Mouse (Mus musculus) spleen, postnatal 36 days (tissue): ENCODE measurements around the gene Anapc7.
"Not testable (repeated sequence)": the region's sequence is repeated elsewhere in the genome, so short reads cannot be mapped to it uniquely, and the experiment has no call there.

Experiments used
- DNase-seq, 2 experiments: peaks; one replicate each; pipeline ENCODE4 v3.0.0; 2022; ENCODE audit warnings: low spot score in 2 of 2, mixed read lengths in 1 of 2

Anapc7 gene

DNA sequence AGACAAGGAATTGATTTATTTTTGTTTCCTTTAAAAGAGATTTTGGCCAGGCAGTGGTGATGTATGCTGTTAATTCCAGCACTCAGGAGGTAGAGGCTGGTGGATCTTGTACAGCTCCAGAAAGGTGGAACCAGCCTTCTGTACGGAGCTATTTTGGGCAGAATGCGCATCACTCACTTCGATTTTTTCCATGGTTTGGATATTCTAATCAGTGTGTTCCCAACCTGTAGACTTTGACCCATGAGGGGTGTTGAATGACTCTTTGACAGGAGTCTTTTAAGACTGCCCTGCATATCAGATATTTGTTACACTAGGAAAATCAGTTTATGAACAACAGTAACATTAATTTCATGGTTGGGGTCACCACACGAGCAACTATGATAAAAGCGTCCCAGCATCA is 29.8 kb downstream of the Anapc7 start:
- DNase-seq, result no peak

DNA sequence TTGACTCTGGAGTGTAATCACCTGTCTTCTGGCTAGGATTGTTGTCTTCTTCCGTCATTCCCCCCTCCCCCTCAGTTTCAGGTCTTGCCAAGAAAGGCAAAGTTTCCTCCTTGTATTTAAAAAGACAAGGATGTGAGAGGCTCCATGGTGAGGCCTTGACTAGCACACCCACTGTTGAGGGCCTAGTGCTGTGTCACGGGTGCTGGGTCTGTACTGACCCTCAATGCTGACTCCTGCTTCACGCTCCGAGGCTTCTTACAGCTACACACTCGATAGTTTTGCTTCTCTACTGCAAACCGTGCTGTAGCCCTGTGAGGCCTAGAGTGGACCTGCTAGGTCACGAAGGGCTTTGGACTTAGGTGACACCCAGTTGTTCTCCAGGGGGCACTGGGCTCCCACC is 30.7 kb downstream of the Anapc7 start:
- no peak for DNase-seq

DNA sequence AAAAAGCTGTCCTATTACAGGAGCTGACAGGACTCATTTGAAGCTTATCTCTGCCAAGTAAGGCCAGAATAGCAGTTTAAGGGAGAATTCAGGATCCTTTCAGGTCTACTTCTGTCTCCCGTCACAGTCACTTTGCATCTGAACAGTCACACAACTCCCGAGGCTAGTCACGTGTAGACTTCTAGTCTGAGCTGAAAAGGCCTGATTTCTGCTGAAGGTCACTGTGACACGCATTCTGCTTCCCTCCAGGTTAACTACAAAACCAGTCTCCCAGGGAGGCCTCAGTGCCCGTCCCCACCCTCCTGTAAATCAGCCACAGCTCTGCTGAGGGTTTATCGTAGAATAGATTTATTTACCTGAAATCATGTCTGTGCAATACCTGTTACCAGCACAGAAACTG is 31.7 kb downstream of the Anapc7 start:
- DNase-seq, result no peak

DNA sequence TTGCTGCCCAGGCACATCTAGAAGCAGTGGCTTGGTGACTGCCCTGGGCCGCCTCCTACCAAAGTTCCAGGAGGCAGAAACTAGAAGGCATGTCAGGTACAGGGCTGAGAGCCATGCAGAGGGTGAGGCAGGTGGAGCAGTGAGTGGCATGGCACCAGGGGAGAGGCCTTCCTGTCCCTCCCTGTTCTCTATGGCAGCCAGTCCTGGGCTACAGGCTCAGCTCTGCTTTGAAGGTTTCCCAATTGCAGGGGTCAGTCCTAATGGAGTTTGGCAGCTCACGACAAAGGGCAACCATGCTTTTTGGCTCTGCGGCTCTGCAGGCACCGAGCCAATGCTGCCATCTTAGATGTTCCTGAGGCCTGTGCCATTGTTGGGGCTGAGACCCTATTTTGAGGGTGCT is 32.9 kb downstream of the Anapc7 start:
- no peak for DNase-seq

DNA sequence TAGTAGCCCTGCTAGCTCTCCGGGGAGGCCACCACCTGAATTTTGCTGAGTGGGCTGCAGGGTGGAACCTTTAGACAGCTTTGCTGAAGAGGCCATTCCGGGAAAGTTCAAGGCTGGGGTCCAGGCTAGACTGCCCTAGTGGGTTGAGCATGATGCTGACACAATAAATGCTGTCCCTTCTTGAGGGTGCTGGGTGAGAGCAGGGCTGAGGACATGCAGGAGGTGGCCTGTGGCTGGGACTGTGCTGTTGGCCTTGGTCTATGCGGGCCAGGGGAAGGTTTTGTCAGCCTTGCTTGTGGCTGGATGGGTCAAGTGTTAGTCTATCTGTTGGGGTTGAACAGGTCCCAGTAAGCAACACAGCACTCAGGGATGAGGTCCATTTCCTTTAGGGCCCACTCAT is 33.4 kb downstream of the Anapc7 start:
- DNase-seq, result no peak

DNA sequence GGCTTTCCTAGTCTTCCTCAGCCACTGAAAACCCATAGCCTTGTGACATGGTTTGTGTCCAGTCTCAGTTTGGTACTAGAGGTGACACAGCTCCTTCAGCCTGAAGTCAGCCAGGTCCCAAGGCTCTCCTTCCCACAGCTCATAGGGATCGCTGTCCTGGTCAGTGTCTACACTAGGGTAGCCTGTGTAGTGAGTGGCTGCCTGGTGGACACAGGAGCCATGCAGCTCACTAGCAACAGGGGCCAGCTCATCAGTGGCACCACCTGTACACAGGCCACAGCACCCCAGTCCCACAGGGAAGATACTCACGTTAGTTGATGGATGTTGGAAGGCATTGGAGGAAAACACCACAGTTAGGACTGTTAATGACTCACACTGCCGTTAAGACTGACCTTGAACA is 34.1 kb downstream of the Anapc7 start:
- no peak for DNase-seq

DNA sequence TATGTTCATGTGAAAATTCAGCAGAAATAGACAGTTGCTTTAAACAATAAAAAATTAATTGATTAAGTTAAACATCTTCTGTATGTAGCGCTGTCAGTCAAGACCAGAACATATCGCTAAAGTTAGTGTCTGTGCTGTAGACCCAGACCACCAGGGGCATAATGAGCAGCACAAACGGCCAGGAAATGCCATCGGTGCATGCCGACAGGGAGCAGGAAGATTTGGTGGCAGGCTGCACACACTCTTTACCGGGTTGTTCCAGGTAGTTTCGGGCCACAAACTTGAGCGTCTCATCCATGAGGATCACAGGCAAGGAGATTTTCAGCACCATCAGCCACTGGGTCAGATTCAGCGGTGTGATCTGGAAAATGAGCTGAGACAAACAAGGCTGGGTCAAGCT is 35.6 kb downstream of the Anapc7 start:
- DNase-seq, result not testable (repeated sequence)

DNA sequence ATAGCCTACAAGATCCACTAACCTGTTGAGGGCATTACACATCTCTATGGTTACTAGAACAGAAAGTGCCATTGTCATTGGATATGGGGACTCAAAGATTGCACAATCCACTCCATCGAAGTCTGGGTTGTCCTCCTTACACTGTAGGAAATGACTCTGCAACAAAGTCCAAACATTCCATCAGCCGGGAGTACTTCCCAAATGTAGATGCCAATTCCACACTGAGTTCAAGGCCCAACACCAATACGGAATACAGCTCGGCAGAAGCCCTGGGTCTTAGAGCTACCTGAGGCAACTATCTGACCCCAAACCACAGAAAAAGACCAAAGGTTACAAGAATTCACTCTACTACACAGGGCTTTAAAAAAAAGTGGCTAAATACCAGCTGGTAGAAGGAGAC is 36.6 kb downstream of the Anapc7 start:
- no peak for DNase-seq

DNA sequence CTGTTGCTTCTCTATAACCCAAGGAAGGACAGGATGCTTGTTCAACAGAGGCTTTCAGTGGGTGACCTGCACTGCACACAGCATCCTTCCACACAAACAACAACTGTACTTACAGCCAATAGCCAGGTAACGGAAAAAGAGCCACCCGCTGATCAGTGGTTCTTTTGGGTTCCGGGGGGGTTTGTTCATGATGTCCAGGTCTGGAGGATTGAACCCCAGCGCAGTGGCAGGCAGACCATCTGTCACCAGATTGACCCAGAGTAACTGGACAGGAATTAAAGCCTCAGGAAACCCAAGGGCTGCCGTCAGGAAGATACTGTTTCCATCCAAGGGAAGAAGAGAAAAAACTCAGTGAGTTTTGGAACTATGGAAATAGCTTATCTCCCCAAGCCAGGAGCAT is 37.8 kb downstream of the Anapc7 start:
- no peak for DNase-seq

DNA sequence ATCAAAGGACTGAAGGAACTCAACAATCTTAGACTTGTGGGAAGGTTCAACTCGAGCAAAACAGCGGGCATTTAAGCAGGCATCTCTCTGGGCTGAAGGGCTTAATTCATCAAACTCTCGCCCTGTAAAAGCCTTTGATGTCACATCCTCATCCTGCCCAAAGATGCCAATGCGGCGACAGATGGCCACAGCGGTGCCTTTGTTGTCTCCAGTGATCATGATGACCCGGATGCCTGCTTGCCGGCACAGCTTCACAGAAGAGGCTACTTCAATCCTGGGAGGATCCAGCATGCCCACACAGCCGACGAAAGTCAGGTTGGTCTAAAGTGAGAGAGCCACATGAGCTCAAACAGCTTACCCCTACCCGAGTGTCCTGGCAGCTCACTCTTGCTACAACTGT is 39.2 kb downstream of the Anapc7 start:
- DNase-seq, result no peak

DNA sequence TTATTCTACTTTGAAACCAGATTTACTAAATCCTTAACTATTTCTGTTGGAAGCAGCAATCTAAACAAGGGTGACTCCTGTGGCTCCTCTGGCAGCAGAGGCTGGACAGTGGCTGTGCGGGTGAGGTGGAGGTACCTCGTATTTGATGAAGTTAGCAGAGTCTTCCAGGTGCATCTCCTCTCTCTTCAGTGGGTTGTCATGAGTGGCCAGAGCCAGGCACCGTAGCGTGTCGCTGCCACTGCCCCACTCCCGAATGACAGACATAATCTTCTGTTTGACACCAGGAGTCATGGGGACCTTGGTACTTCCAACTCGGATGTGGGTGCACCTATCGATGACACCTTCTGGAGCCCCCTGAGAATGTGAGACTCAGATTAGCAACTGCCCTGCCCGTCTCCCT is 39.9 kb downstream of the Anapc7 start:
- DNase-seq, result no peak

DNA sequence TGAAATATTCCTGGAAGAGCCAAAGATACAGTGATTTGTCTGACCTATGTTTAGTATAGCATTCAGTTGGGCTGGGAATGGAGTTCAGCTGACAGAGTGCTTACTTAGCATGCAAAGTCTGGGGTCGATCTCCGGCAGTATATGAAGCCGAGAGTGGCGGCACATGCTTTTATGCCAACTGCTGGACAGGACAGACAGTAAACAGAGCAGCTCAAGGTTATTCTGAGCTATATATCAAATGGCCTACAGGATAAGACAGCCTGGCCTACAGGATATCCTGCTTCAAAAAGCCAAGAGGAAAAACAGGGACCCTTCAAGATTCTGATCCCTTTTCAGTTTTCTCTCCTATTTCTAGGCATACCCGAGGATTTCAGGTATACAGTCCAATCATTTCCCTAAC is 50.2 kb downstream of the Anapc7 start:
- DNase-seq, result no peak

DNA sequence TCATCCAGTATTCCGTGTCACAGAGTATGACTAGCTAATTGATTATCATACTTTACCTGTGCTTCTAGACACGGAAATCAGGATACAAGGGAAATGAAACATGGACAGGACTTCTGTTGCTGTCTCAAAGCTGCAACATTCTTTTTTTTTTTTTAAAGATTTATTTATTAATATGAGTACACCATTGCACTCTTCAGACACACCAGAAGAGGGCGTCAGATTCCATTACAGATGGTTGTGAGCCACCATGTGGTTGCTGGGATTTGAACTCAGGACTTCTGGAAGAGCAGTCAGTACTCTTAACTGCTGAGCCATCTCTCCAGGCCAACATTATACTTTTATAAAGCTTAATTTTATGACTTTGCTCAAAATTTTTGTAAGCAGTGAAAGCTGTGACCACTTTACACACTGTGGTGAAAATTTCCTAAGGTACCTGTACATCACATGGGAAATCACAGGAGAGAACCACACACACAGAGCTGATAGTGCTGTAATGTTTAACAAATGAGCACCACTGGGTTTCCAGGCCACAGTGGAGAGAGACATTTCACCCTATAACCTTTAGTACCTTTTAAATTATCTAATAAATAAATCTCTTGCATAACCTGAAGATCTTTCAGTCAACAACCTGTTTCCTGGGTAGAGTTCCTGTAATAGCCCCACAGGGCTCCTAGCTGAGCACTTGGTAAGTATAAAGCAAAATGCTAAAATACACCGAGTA is 53.3 kb downstream of the Anapc7 start:
- DNase-seq, result no peak

DNA sequence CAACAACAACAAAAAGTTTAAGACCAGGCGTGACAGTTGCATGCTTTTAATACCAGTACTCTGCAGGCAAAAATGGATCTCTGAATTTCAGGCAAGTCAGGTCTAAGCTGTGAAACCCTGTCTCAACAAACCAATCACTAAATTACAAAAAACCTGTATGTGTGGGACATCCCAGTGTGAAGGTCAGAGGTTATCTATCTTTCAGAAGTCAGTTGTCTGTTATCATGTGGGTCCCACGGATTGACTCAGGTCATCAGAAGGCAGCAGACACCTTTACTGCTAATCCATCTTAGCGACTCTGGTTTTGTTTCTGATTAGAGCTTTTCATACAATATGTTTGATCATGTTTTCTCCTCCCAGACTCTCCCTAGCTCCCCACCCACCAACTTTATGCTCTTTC is 54.6 kb downstream of the Anapc7 start:
- no peak for DNase-seq

DNA sequence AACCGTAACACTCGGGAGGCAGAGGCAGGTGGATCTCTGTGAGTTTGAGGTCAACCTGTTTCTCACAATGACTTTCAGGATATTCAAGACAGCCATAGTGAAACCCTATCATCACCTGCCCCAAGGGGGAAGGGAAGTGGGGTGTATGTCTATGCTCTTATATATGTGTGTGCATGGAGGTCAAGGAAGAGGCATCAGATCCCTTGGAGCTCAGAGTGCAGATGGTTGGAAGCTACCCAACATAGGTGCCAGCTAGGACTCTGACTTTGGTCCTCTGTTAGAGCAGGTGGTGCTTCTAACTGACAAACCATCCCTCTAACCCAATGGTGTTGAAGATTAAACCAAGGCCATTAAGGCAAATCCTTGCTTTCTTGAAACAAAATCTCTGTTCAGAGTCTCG is 56.0 kb downstream of the Anapc7 start:
- DNase-seq, result no peak

DNA sequence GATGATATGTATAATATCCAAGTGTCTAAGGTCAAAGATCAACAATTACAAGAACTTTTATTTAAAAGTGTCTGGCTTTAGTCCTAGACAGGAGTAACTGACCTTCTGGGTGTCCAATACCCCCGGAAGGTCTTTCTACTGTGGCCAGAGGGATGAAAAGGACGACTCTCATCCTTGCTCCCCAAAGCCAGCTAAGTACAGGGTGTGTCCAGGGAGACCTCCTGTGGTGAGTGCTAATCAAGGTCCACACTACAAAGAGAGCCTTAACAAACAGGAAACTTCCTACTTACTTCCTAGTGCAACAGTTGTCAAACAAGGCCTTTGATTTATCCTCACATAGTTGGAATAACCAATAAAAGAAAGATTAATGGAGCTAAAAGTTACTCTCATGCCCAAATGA is 57.6 kb downstream of the Anapc7 start:
- no peak for DNase-seq

DNA sequence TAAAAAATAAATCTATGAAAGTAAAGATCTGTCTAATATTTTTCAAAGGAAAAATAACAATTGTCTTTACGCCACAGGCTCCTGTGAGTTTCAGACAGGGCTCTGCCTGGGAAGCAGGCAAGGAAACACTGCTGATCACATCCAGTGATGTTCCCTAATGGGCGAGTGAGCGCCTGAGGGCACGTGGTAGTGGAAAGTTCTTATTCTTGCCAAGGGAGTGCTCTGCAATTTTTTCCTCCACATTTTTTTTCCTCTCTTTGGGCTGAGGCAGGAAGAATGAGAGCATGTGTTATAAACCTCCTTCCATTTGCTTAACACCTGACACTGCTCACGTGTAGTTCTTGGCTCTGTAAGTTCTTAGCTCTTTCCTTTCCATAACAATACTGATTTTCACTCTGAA is 60.4 kb downstream of the Anapc7 start:
- DNase-seq, result no peak

DNA sequence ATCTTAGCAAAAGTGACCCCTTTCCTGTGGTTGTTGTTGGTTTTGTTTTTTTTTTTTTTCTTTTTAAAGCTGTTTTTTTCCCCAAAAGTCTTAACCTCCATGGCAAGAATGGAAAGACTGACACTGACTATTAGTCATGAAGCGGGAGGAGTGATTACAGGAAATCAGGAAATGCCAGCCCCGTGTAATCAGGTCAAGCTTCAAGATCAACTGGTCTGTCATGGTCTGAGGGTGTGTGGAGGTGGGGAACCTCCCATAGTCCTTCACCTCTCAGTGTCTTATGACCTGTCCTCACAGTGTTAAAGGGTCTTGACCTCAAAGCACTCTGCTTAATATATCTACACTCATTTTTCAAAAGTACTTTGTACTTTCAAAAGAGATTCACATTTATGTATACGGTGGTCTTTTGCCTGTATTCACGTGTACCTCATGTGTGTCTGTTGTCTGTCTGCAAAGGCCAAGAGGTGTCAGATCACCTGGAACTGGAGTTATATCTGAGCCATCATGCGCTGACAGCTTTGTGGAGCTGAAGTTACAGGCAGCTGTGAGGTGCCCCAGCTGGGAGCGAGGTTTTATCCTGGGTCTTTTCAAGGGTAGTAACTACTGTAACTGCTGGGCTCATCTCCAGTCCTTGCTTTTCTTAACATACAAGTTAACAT is 61.4 kb downstream of the Anapc7 start:
- DNase-seq, result no peak

DNA sequence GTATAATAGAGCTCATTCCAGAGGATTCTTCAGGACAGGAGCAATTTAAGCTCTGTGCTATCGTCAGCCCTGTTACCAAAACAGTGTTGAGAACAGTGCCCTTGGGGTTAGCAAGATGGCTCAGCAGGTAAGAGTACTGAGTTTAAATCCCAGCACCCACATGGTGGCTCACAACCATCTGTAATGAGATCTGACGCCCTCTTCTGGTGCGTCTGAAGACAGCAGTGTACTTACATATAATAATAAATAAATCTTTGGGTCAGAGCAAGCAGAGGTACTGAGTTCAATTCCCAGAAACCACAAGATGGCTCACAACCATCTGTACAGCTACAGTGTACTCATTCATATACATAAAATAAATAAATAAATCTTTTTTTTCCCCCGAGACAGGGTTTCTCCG is 64.8 kb downstream of the Anapc7 start:
- not testable (repeated sequence) for DNase-seq

DNA sequence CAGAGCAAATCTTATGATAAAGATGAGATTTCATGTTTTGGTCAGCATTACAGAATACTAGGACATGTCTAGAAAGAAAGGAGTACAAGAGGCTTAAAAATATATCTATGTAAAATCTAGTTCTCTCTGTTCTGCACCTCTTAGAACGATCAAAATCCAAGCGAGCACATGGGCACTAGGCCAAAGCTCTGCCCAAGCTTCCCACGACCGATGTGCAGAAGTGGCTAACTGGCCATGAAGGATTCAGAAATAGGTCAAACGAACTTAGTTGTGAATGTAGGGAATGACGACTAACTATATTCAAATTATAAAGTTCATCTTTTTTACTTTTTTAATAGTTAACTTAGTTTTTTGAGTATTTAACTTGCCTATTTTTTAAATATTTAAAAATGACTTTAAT is 66.3 kb downstream of the Anapc7 start:
- no peak for DNase-seq

DNA sequence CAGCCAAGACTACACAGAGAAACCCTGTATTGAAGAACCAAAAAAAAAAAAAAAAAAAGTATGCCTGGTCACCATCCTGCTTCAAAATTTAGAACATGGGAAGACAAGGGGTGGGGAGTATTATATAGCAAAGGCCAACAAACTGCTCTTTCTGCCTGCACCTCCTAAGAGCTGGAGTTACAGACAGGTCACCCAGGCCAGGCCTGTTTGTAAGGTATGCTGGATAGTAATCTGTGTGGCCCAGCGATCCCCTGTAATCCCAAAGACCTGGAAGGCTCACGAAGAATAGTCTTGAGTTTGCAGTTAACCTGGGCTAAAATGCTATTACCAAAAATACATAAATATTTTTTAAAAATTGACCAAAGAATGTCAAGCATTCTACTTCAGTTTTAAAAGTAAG is 68.7 kb downstream of the Anapc7 start:
- no peak for DNase-seq

DNA sequence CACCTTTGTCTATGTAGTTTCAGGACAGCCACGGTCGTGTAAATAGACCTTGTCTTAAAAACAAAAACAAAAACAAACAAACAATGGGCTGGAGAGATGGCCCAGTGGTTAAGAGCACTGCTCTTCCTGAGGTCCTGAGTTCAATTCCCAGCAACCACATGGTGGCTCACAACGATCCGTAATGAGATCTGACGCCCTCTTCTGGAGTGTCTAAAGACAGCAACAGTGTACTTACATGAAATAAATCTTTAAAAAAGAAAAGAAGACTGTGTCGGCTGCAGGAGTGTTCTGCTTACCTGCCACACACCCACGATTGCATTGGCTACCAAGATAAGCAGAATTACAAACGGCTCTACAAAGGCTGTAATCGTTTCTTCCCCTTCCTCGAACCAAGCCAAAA is 69.9 kb downstream of the Anapc7 start:
- no peak for DNase-seq

DNA sequence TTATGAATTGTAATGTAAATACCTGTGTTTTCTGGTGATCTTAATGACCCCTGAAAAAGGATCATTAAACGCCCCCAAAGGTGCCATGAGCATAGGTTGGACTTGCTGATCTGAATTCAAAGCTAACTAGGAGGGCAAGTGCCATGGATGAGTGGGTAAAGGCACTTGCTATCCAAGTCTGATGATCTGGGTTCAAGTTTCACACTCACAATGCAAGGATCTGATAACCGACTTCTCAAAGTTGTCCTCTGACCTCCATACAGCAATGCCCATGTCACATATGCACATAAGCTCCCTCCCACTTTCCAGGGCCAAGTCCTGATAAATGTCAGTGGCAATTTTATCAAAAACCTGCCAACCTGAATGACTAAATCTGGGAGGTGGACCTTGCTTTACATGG is 71.5 kb downstream of the Anapc7 start:
- DNase-seq, result no peak

DNA sequence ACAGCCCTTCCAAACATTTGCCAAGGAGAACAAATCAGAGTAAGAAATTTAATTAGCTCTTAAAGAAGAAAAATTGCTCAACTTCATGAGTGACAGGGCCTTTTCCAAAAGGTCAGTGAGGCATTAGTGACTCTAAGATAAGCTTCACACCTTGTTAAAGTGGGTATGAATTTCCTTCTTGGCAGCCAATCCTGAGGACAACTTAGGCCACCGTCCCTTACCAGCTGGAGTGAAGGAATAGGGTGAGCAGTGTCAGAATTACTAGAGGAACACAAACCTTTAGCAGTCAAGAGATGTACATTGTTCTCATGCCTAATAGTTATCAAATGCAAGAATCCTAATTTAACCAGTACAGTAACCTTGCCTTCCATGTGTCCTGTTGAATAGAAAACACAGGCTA is 73.0 kb downstream of the Anapc7 start:
- DNase-seq, result no peak
